Mouse (Mus musculus) heart, embryonic 14.5 days (tissue): Measurements from ENCODE around the gene Snx5. TPM values are rescaled to one million over a fixed set of nuclear protein-coding genes. Genes with fewer than 3 reads are reported as not detected.

ENCODE experiments used
- ATAC-seq: fragments of 200-750 bp; cut with Nextera tagmentation; 2 replicates; pipeline ENCODE4 v1.8.0; 2017; ENCODE audit warnings: low read depth, moderate TSS enrichment; ENCODE audit not compliant: insufficient number of reproducible peaks, insufficient read depth, low FRiP score
- H3K27ac ChIP-seq, 2 experiments: fragments of 200-500 bp in 1 of 2; fragments of 300-500 bp in 1 of 2; sonication (generic) in 1 of 2; replicated peaks in 1 of 2; 2 replicates each; pipeline ENCODE4 v1.5.1; 2012 to 2014; ENCODE audit warnings: low read depth in 2 of 2, low read length in 2 of 2, control low read depth in 1 of 2, mild to moderate bottlenecking in 1 of 2, mixed read lengths in 1 of 2; ENCODE audit not compliant: control insufficient read depth in 1 of 2, insufficient read depth in 1 of 2
- H3K27me3 ChIP-seq: fragments of 300-500 bp; sonication (generic); 2 replicates; pipeline ENCODE4 v1.6.1; 2014; ENCODE audit warnings: mild to moderate bottlenecking, low read length, control low read depth; ENCODE audit not compliant: control insufficient read depth, insufficient read depth
- H3K36me3 ChIP-seq: fragments of 300-500 bp; sonication (generic); 2 replicates; pipeline ENCODE4 v1.6.1; 2014; ENCODE audit warnings: mild to moderate bottlenecking, control low read depth, low read length, mixed read lengths; ENCODE audit not compliant: control insufficient read depth, insufficient read depth
- H3K4me1 ChIP-seq, 2 experiments: fragments of 200-500 bp in 1 of 2; fragments of 300-500 bp in 1 of 2; sonication (generic) in 1 of 2; 2 replicates each; pipeline ENCODE4 v1.6.1; 2012 to 2014; ENCODE audit warnings: low read length in 2 of 2, control low read depth in 1 of 2, mixed read lengths in 1 of 2; ENCODE audit not compliant: control insufficient read depth in 2 of 2, insufficient read depth in 2 of 2
- H3K4me2 ChIP-seq: fragments of 300-500 bp; sonication (generic); 2 replicates; pipeline ENCODE4 v1.6.1; 2014; ENCODE audit warnings: mild to moderate bottlenecking, low read length
- H3K4me3 ChIP-seq, 2 experiments: fragments of 200-500 bp in 1 of 2; fragments of 300-500 bp in 1 of 2; sonication (generic) in 1 of 2; 2 replicates each; pipeline ENCODE4 v1.5.1; 2012 to 2014; ENCODE audit warnings: low read length in 2 of 2, mild to moderate bottlenecking in 2 of 2, control low read depth in 1 of 2, low read depth in 1 of 2, moderate library complexity in 1 of 2; ENCODE audit not compliant: control insufficient read depth in 1 of 2, insufficient read depth in 1 of 2
- H3K9ac ChIP-seq: fragments of 300-500 bp; sonication (generic); 2 replicates; pipeline ENCODE4 v1.6.1; 2014; ENCODE audit warnings: mild to moderate bottlenecking, low read length
- H3K9me3 ChIP-seq: fragments of 300-500 bp; sonication (generic); 2 replicates; pipeline ENCODE4 v1.6.1; 2016; ENCODE audit warnings: low read length, control low read depth; ENCODE audit not compliant: control insufficient read depth
- WGBS: fragments of 180-500 bp; shearing (Covaris S2); extraction: QIAGEN DNeasy Blood & Tissue Kit; methylation state at CpG from one replicate; pipeline ENCODE4 v1.1.7; 2014; 5-methylcytosine and 5-hydroxymethylcytosine counted together
- polyA plus RNA-seq: library from polyadenylated mRNA; unstranded; fragments of >200 nt; fragmentation: Nextera tagmentation; extraction: Ambion mirVana; gene quantifications from 2 replicates; pipeline ENCODE4 v1.2.1, GENCODE M21; 2014

Gene Snx5
- polyA plus RNA-seq, 1 experiment from 2014 or later, result 99.9 TPM

DNA sequence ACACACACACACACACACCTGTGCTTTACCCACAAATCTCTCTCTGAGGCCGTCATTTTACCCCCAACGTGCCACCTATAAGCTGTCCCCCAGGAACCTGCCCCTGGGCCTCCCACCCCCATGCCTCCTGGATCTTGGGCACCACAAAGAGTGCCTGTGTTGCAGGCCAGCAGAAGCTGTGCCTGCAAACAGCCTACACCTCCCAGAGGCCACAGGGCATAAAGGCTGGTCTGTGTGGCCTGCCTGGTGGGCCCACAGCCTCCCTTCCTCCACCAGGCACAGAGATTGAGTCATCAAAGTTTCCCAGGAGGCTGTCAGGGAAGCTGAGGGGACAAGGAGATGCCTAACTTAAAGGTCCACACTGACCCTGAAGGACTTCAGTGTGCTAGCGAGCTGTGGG, 68.1 kb downstream of the Snx5 start:
- 80% methylated on average over 3 of the region's 3 CpGs for WGBS
- ATAC-seq, result no peak

DNA sequence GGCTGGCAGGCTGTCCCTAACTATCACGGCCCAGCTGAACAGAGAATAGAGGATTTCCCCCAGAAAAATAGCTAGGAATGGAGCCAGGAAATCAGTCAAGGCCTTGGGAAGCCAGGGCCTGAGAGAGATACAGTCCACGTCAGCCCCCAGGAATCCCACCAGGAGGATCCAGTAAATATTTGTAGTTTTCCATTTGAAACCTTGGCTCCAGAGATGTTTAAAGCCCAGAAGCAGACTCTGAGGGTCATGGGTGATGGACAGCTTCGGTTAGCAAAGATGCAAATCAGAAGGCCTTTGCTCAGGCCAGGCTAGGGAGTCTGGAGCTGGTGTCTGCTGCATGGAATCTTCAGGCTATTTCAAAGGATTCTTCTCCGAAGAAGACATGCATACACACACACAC, 68.6 kb downstream of the Snx5 start:
- Histone ChIP-seq H3K27ac (peak overlapping the region; percentile 41; a peak in 2 of 4 replicates), H3K4me1 (peaks cover 17 to 22% of the 10 kb centered on the region in 2 experiments), H3K9ac (no peak overlapping the region), H3K9me3 (no peaks in the 10 kb centered on the region), H3K4me2 (no peak overlapping the region), H3K36me3 (no peaks in the 10 kb centered on the region), H3K4me3 (no peak overlapping the region), H3K27me3 (no peaks in the 10 kb centered on the region)
- 0 out of 2 replicates have a peak, but pooled peaks have one; percentile 15 for ATAC-seq
- 53% methylated on average over 4 of the region's 4 CpGs for WGBS

More for the DNA sequence above, 68.1 kb downstream of the Snx5 start:
- H3K4me1 ChIP-seq, result peaks cover 17 to 21% of the 10 kb centered on the region in 2 experiments
- H3K36me3 ChIP-seq, result no peaks in the 10 kb centered on the region
- H3K27ac ChIP-seq, result peak overlapping the region; percentile 41; a peak in 2 of 4 replicates
- no peak overlapping the region for H3K9ac ChIP-seq
- no peak overlapping the region for H3K4me2 ChIP-seq
- no peaks in the 10 kb centered on the region for H3K9me3 ChIP-seq
- H3K4me3 ChIP-seq, result no peak overlapping the region
- H3K27me3 ChIP-seq, result no peaks in the 10 kb centered on the region

Other genes starting within 250 kb of the Snx5 start
- gene Banf2, start 237.8 kb downstream of the Snx5 start, polyA plus RNA-seq, result not detected in 2 replicates
- gene Mgme1, start 243 bp downstream of the Snx5 start, polyA plus RNA-seq, result 21.2 and 21.8 TPM in 2 replicates
- 0.18 TPM in 1 of 2 replicates, not detected in the other for gene Ovol2, start 61.2 kb upstream of the Snx5 start, polyA plus RNA-seq
- gene Kat14, start 98.1 kb upstream of the Snx5 start, polyA plus RNA-seq, result 21.7 and 22.6 TPM in 2 replicates
- 1.2 TPM in 1 of 2 replicates, not detected in the other for gene Pet117, start 98.1 kb upstream of the Snx5 start, polyA plus RNA-seq